Mouse (Mus musculus) brain, embryonic 14.5 days (tissue): Measurements from ENCODE around the gene Bicdl2. TPM values are rescaled to one million over a fixed set of nuclear protein-coding genes. Genes with fewer than 3 reads are reported as not detected.

Source experiments
- DNase-seq: peaks from one replicate; pipeline ENCODE4 v3.0.0-alpha.2; 2011; ENCODE audit warnings: low read depth
- CTCF ChIP-seq: fragments of 200-500 bp; IDR thresholded peaks from 2 replicates; pipeline ENCODE4 v1.5.1; 2012; ENCODE audit warnings: inconsistent platforms, mild to moderate bottlenecking, moderate library complexity, borderline replicate concordance; ENCODE audit not compliant: insufficient read depth, insufficient read length; ENCODE audit errors: extremely low read depth
- POLR2A ChIP-seq: fragments of 200-500 bp; IDR thresholded peaks from 2 replicates; pipeline ENCODE4 v1.6.1; 2012; ENCODE audit warnings: mild to moderate bottlenecking, inconsistent platforms, borderline replicate concordance; ENCODE audit not compliant: poor library complexity, insufficient read depth, insufficient read length, severe bottlenecking; ENCODE audit errors: extremely low read depth
- polyA plus RNA-seq: library from polyadenylated mRNA; depleted of rRNA; stranded (reverse); fragments of >200 nt; gene quantifications from 2 replicates; pipeline ENCODE4 v1.2.3, GENCODE M21; 2012; rRNA removed

Bicdl2 gene
- 0.08 and 0.24 TPM in 2 replicates for polyA plus RNA-seq

- TF ChIP-seq CTCF (peak; percentile 50), POLR2A (no peak)
- no peak for DNase-seq
These were observed at the start of gene Bicdl2 for GRCm38 (mm10) chr17:23660117-23660875. Bicdl2 (plus strand) TSS chr17:23660506.

DNA sequence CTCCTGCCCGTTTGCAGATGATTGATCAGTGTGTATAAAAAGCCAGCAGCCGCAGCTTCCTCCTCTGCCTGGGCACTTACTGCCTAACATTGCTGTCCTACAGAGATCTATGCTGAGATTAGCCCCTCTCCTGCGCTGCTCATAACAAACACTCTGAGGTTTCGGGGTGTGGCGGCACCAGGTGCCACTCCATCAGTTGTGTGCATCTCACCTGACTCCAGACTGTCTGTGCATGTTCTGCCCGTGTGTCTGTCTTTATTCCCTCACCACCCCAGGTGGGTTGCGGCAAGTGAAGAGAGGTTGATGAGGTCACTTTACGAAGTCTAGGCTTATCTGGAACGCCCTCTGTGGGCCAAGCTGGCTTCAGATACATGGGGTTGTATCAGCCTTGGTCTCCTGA is 43.2 kb upstream of the Bicdl2 start:
- DNase-seq: no peak
- TF ChIP-seq CTCF (no peak), POLR2A (no peak)

GRCm38 (mm10) chr17:23620351-23620750 is 40.0 kb upstream of the Bicdl2 start:
- no peak for DNase-seq
- no peak for TF ChIP-seq POLR2A
- no peak for TF ChIP-seq CTCF

DNA sequence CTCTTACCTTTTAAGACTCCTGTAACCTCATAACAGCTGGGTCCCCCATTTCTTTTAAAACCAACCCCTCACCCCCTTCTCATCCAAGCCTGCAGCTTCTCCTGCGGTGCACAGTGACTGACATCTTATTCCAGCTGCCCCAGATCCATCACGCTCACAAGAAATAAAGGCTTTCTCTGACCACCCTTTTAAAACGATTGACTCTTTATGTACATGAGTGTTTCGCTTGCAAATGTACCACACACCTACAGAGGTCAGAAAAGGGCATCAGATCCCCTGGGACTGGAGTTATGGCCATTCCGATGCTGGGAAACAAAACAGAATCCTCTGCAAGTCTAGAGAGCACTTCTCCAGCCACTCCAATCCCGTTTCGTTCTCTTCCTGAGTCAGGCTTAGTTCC is 32.5 kb upstream of the Bicdl2 start:
- TF ChIP-seq CTCF: no peak
- TF ChIP-seq POLR2A: no peak
- no peak for DNase-seq

DNA sequence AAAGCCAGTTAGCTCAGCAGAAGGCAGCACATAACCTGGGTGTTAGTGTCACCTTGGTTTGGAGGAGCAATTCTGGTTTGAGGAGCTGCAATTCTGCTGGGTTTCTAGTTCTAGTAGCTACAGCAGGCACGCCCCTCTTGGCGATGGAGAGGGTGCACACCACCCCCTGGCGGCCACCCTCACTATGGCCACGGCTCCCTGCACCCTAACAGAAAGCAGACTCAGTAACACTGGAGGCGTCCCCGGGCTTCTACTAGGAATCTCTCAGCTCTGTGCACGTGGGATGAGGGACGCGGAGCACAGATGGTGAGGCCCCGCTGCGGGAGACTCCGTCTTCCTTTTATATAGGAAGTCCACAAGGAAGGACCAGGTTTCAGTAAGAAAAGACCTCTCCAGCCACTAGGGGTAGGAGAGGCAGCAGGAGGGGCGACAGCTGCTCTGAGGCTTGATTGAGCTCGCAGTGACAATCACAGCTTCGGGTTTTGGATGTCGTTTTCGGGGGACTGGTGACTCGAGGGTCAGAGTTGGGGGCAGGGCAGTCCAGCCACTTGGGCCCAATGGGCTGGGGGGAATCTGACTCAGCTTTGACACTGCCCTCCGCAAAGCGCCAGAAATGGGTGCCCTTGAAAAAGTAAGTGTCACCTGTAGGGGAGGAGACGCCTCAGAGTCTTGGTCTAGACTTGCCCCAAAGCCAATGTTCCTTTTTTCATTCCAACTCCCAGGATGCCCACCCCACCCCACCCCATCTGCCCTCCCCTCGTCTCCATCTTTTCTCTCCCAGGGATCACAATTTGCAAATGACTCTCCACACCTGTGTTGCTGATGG is 29.9 kb upstream of the Bicdl2 start:
- DNase-seq: peak; percentile 77
- TF ChIP-seq POLR2A (no peak), CTCF (peak; percentile 84)

GRCm38 (mm10) chr17:23631241-23631640 is 29.1 kb upstream of the Bicdl2 start:
- TF ChIP-seq CTCF: no peak
- no peak for TF ChIP-seq POLR2A
- no peak for DNase-seq

DNA sequence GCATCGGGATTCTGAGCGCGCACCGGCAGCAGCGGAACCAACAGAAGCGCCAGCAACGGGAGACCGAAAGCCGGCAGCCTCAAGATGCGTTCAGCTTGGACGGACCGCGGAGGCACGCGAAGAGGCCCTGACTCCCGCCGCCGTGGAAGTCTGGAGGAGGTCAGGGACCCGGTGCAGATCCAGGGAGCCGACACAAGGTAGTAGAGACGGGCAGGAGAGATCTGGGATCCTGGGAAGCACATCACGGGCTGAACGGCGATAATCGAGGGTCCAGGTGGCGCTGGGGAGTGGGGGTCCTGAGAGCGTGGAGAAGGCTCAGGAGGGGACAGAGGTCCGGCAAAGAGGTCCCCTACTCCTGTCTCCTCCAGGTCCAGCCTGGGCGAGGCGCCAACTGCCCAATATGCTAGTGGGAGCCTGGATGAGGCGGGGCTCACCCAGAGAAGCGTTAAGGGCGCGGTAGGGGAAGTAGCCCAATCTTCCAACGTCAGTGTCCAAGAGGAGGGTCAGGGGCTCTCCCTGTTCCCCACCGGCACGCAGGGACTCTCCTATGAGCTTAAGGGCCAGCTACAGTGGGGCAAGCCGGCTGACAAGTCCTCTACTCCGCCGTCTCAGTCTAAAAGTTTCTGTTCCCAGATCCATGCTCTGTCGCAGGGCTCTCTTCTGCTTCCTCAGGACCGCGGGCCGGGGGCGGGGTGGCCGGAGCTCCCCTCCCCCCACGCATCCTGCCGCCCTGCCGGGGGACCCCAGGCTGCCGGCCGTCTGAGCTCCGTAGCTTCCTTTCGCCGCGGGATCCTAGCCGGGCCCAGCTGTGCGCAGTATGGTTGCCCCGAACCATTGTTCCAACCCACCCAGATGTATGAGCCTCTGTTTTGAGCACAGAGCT is 15.5 kb upstream of the Bicdl2 start, which contains the start of gene Mmp25:
TSS of gene Mmp25 (minus strand) at position 665 of the 883 bp plus-strand sequence.
- TF ChIP-seq POLR2A (no peak), CTCF (no peak)
- peak; percentile 14 for DNase-seq

GRCm38 (mm10) chr17:23645894-23646293 is 14.4 kb upstream of the Bicdl2 start:
- TF ChIP-seq CTCF (no peak), POLR2A (no peak)
- DNase-seq: no peak

DNA sequence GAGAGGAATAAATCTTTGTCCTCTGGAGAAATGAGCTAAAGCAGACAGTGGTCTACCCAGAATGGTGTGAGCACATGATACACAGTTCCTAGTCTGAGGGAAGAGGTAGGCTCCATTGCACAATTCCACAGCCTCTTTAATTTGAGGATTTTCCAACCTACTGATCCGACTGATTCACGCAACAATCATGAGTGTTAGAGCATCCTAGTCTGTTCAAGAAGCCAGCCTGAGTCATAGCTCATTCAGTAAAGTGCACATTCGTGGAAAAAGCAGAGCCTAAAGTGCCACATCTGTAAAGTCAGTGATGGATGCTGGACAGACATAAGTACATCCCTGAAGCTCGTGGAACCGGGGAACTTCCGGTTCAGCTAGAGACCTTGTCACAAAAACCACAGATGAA is 8.9 kb upstream of the Bicdl2 start:
- DNase-seq: no peak
- no peak for TF ChIP-seq POLR2A
- no peak for TF ChIP-seq CTCF

- DNase-seq: no peak
- no peak for TF ChIP-seq POLR2A
- TF ChIP-seq CTCF: no peak; the same call in 1 of the 2 replicates
These were observed 7.0 kb upstream of the Bicdl2 start for GRCm38 (mm10) chr17:23653324-23653723.
